Mouse (Mus musculus) small intestine, adult 2 months (tissue): ENCODE measurements around the gene Ormdl1.
"Not testable (repeated sequence)": the region's sequence is repeated elsewhere in the genome, so short reads cannot be mapped to it uniquely, and the experiment has no call there.

Experiments
- CTCF ChIP-seq: fragments of 200-500 bp; IDR thresholded peaks from 2 replicates; pipeline ENCODE4 v1.5.1; 2012; ENCODE audit warnings: low read depth, mild to moderate bottlenecking, control low read depth, inconsistent platforms, low read length, moderate library complexity, mixed read lengths; ENCODE audit not compliant: insufficient replicate concordance, insufficient read length; ENCODE audit errors: extremely low read depth
- POLR2A ChIP-seq: fragments of 200-500 bp; IDR thresholded peaks from 2 replicates; pipeline ENCODE4 v1.6.1; 2012; ENCODE audit warnings: low read depth, mild to moderate bottlenecking, control low read depth, inconsistent platforms, low read length, moderate library complexity

GRCm38 (mm10) chr1:53264958-53265612, 31.8 kb upstream of the Ormdl1 start:
- TF ChIP-seq POLR2A, CTCF: not testable (repeated sequence)
